Mouse (Mus musculus) adrenal gland, adult 2 months (tissue): Measurements from ENCODE around the gene Frmd7. TPM values are rescaled to one million over a fixed set of nuclear protein-coding genes. Genes with fewer than 3 reads are reported as not detected.

Experiments used
- DNase-seq: peaks from one replicate; pipeline ENCODE4 v3.0.0; 2021
- polyA plus RNA-seq: library from polyadenylated mRNA; depleted of rRNA; stranded (reverse); fragments of >200 nt; gene quantifications from 2 replicates; pipeline ENCODE4 v1.2.3, GENCODE M21; 2012; rRNA removed
- total RNA-seq, 2 experiments: library from RNA; stranded (reverse); gene quantifications; 2 replicates each; pipeline ENCODE4 v1.2.3; 2021

Frmd7 gene
- total and polyA plus RNA-seq, 3 experiments = 0.26 TPM; not detected in 2

- no peak for DNase-seq
Observed at GRCm38 (mm10) chrX:50864734-50865133, 77.8 kb downstream of the Frmd7 start.

GRCm38 (mm10) chrX:50863771-50864170 is 78.7 kb downstream of the Frmd7 start:
- no peak for DNase-seq

DNA sequence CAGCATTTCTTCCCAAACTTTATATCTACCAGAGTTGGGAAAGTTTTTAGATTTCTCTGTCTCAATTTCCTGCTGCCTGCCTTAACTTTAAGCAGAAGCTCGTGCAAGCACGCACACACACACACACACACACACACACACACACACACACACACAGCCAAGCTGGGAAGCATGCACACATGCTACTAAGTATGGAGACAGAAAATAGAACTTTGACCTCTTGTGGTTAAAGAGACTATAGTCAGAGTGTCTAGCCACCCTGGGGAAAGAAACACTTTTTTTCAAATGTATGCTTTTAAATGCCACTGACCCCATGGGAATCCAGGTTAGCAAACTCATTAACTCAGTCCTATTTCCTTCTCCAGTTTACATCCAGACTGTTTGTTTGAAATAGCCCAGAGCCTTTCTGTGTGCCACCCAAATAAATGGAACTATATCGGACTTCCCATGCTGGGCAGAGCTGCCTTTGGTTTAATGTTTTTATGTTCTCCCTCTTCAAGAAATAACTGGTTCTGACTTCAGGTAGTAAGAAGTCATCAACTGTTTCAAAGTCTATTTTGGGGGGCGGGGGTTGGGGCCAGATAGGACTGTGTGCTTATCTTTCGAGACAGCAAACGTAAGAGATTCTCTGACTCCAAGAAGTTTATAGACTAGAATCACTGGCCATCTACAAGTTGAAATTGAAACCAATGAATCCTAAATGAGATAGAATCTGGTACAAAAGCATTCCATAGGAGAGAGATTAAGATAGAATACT is 91.9 kb downstream of the Frmd7 start:
- no peak for DNase-seq

Other genes starting within 250 kb of the Frmd7 start
- gene Stk26, start 101.7 kb downstream of the Frmd7 start, total RNA-seq = 1 to 10 TPM; 2.3 to 4.7 TPM
- gene Stk26, start 101.7 kb downstream of the Frmd7 start, polyA plus RNA-seq = 0.74 and 0.98 TPM in 2 replicates
- gene Rap2c, start 75.3 kb upstream of the Frmd7 start, total RNA-seq = 10 to 100 TPM; 25.8 to 26.3 TPM
- gene Rap2c, start 75.3 kb upstream of the Frmd7 start, polyA plus RNA-seq = 0.52 and 0.76 TPM in 2 replicates